Mouse (Mus musculus) kidney, adult 2 months (tissue): Measurements from ENCODE around the gene Vmn2r4. TPM values are rescaled to one million over a fixed set of nuclear protein-coding genes. Genes with fewer than 3 reads are reported as not detected.
A peak's percentile ranks its signal among the peaks of the same experiment; 100 is the strongest.
"Not testable (repeated sequence)": the region's sequence is repeated elsewhere in the genome, so short reads cannot be mapped to it uniquely, and the experiment has no call there.

ENCODE experiments used
- DNase-seq: peaks from one replicate; pipeline ENCODE4 v3.0.0; 2021
- H3K27ac ChIP-seq: fragments of 200-500 bp; 2 replicates; pipeline ENCODE4 v1.5.1; 2012; ENCODE audit warnings: low read depth, low read length, control low read depth, inconsistent platforms; ENCODE audit not compliant: insufficient read depth
- H3K27me3 ChIP-seq: fragments of 200-500 bp; replicated peaks from 2 replicates; pipeline ENCODE4 v1.6.1; 2012; ENCODE audit warnings: mild to moderate bottlenecking, moderate library complexity, low read length, inconsistent platforms; ENCODE audit not compliant: control insufficient read depth, insufficient read depth
- H3K36me3 ChIP-seq: fragments of 200-500 bp; 2 replicates; pipeline ENCODE4 v1.6.1; 2012; ENCODE audit warnings: mild to moderate bottlenecking, moderate library complexity, low read length, inconsistent platforms; ENCODE audit not compliant: control insufficient read depth, insufficient read depth
- H3K4me1 ChIP-seq: fragments of 200-500 bp; 2 replicates; pipeline ENCODE4 v1.6.1; 2011; ENCODE audit warnings: low read length; ENCODE audit not compliant: control insufficient read depth, insufficient read depth
- H3K4me3 ChIP-seq: fragments of 200-500 bp; 2 replicates; pipeline ENCODE4 v1.5.1; 2011; ENCODE audit warnings: mild to moderate bottlenecking, low read depth, low read length, control low read depth; ENCODE audit not compliant: insufficient read depth
- CTCF ChIP-seq: fragments of 200-500 bp; conservative IDR thresholded peaks from 2 replicates; pipeline ENCODE4 v1.5.1; 2011; ENCODE audit warnings: low read depth, mild to moderate bottlenecking, control low read depth, low read length, moderate library complexity, mixed read lengths; ENCODE audit not compliant: insufficient read depth, insufficient read length
- POLR2A ChIP-seq: fragments of 200-500 bp; IDR thresholded peaks from one replicate; pipeline ENCODE4 v1.6.1; 2011; ENCODE audit warnings: low read depth, low read length, control low read depth
- WGBS: fragments of 180-500 bp; shearing (Covaris S2); methylation state at CpG from one replicate; pipeline ENCODE4 v1.1.7; 2018; 5-methylcytosine and 5-hydroxymethylcytosine counted together
- polyA plus RNA-seq: library from polyadenylated mRNA; depleted of rRNA; stranded (reverse); fragments of >200 nt; gene quantifications from 2 replicates; pipeline ENCODE4 v1.2.3, GENCODE M21; 2012; rRNA removed

The Vmn2r4 gene
- polyA plus RNA-seq = not detected in 2 replicates

DNA sequence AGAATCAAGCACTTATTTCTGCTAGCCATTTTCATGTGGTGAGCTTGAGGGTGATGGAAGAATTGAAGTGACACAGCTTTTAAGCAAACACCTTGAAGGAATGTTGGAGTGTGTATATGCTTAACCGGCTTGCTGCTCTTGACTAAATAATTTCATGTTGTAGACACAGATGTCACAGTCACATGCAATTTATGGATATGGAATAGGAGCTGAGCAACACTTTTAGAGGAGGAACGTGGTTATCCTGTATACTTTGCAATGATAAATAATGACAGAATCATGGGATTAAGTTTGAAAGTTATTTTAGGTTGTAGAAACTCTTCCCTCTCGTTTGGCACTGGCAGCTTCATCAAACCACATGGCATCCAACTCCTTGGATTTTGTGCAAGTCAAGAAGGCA, at the start of gene Vmn2r4:
Vmn2r4 (minus strand) TSS at position 101 of the 400 bp plus-strand sequence.
- 60% methylated on average over 3 of the region's 3 CpGs for WGBS
- not testable (repeated sequence) for H3K4me3 ChIP-seq, H3K36me3 ChIP-seq, DNase-seq, H3K4me1 ChIP-seq, H3K27me3 ChIP-seq, H3K27ac ChIP-seq

DNA sequence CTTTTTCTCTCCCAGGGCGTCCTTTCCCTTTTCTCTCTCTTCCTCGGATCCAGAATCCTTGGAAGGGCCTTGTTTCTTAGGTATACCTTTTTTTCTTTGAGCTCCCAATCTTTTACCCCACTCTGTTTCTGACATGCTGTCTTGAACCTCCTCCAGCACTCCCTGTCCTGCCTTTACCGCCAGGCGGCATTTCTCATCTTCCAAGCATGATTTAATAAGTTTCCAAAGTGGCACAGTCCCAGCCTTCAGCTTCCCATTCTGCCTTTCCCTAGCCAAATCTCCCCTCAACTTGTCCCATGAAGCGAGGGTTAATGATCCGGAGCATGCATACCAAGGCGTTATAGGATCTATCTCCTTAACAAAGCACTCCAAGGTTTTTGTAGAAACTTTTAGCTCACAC, 19.1 kb upstream of the Vmn2r4 start:
- not testable (repeated sequence) for H3K4me1 ChIP-seq, H3K36me3 ChIP-seq, H3K27me3 ChIP-seq, H3K4me3 ChIP-seq
- DNase-seq = peak; percentile 69
- WGBS = 68% methylated on average over 7 of the region's 7 CpGs
- H3K27ac ChIP-seq = peak overlapping the region; percentile 38; the same call in 1 of the 2 replicates

DNA sequence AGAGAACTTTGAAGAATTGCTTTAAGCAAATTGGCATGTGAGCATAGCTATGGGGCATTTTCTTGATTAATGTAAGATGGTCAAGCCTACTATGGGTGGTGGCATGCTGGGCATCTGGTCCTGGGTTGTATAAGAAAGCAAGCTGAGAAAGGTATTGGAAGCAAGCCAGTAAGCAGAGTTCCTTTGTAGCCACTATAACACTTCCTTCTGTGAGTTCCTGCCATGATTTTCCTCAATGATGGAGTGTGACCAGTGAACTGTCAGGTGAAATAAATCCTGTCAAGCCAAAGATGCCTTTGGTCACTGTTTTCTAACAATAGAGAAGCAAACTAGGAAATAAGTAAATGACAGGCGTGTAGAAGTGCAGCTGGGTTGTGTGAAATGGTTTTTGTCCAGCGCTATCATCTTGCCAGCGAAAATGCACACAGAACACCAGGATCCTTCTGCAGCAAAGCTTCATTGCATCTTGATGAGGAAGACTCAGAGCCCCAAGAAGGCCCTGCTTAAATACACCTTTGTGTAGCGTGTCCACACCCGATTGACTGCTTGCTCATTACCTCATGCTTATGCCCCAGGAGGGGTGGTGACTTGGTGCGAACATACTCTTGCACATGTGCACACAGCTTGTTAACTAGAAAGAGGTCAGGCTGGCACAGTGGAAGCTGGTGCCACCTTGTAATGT, 13.1 kb upstream of the Vmn2r4 start:
- H3K4me1 ChIP-seq, H3K4me3 ChIP-seq, H3K36me3 ChIP-seq, H3K27ac ChIP-seq, H3K27me3 ChIP-seq, DNase-seq: not testable (repeated sequence)
- 88% methylated on average over 6 of the region's 6 CpGs for WGBS

DNA sequence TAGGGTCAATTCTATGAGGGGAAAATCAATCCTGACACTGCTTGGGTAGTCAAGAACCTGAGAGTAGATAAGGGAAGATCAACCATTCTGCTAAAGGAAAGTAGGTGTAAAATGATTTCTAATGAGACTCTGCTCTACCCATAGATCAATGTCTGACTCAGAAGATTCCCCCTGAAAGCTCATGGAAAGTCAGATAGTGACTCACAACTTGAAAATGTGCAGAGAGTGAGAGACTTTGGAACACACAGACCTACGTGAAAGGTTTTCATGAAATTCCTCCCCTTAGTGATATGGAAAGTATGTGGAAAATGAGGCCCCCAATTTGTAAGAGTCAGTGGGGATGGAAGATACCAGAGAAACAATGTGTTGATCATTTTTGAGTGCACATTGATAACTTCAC, 7.0 kb upstream of the Vmn2r4 start:
- WGBS = 95% methylated on average over 1 of the region's 1 CpGs
- H3K27ac ChIP-seq, H3K4me1 ChIP-seq, H3K4me3 ChIP-seq, H3K36me3 ChIP-seq, DNase-seq, H3K27me3 ChIP-seq: not testable (repeated sequence)

DNA sequence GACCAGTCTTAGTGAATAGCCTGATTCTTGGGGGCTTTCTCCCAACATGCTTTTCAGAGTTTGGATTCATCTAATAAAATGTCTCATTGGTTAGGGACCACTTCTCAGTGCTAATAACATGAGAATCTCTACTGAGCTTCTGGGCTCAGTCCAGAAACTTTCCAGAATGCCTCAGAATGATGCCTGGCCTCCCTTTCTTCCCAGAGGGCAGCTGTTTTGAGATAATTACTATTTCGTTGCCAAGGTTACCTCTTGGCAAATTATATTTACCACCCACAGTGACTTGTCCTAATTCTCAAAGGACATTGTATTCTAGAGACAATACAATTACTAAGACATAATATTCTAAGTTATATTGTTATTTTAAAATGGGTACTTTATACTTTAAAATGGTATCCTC, 2.3 kb upstream of the Vmn2r4 start:
- DNase-seq, H3K27me3 ChIP-seq: not testable (repeated sequence)
- WGBS = 68% methylated on average over 1 of the region's 1 CpGs

DNA sequence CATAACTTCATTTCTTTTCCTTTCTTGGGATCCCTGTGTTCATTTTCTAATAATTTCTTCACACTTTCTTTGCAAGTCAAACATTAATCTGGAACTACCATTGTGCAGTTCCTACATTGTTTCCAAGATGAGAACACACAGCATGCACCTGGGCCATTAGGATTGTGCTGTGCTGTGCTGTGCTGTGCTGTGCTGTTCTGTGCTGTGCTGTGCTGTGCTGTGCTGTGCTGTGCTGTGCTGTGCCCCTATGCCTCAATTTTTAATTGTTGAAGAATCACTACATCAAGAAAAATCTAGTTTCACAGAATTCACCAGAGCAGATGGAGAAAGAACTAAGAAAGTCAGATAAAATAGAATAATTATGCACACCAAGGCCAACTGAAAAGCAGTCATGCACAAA, 915 bp downstream of the Vmn2r4 start:
- H3K36me3 ChIP-seq, H3K4me3 ChIP-seq, H3K27ac ChIP-seq, H3K27me3 ChIP-seq, H3K4me1 ChIP-seq, DNase-seq: not testable (repeated sequence)

More for the DNA sequence above, 2.3 kb upstream of the Vmn2r4 start:
- H3K27ac ChIP-seq, H3K36me3 ChIP-seq, H3K4me1 ChIP-seq, H3K4me3 ChIP-seq: not testable (repeated sequence)

DNA sequence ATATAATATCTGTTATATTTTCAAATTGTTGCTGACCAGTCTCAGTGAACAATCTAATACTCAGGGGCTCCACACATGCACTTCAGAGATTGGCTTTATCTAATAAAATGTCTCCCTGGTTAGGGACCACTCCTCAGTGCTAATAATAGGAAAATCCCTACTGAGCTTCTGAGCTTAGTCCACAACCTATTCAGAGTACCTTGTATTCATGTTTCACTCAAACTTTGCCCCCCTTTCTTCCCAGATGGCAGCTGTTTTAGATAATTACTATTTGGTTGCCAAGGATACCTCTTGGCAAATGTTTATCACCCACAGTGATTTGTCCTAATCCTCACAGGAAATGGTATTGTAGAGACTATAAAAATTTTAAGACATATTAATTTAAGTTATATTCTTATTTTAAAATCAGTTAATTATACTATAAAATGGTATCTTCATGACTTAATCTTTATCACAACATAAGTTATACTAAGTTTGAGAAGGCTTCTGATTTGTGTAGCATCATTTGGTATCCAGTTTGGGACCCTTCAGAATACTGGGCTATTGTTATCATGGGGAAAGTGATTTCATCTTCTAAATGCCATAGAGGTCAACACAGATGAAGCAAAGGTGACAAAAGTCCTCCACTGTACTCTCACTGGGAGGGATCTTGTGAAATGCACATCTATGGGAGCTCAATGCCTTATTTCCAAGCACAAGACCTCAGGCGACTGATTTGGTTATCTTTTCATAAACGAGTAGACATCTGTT, 55.7 kb downstream of the Vmn2r4 start:
- WGBS = 83% methylated on average over 2 of the region's 2 CpGs
- Histone ChIP-seq H3K27me3 (no peaks in the 10 kb centered on the region), H3K36me3 (no peaks in the 10 kb centered on the region), H3K27ac (no peak overlapping the region), H3K4me3 (no peak overlapping the region), H3K4me1 (no peaks in the 10 kb centered on the region)
- no peak for TF ChIP-seq CTCF
- no peak for TF ChIP-seq POLR2A
- DNase-seq = no peak

Other genes with a start within 250 kb of the Vmn2r4 start
- not detected in 2 replicates for gene Vmn2r3, start 125.7 kb downstream of the Vmn2r4 start, polyA plus RNA-seq
- gene Vmn2r5, start 94.5 kb upstream of the Vmn2r4 start, polyA plus RNA-seq = not detected in 2 replicates
- gene Vmn2r6, start 150.5 kb upstream of the Vmn2r4 start, polyA plus RNA-seq = not detected in 2 replicates